Mouse (Mus musculus) c-Kit-negative CD71-positive TER-119-positive erythroid progenitor cells, embryonic 14.5 days (primary cell): Measurements from ENCODE around the gene Cabp7.
"Not testable (repeated sequence)": the region's sequence is repeated elsewhere in the genome, so short reads cannot be mapped to it uniquely, and the experiment has no call there.

Experiments used
- DNase-seq: peaks from one replicate; pipeline ENCODE4 v3.0.0-alpha.2; 2013; ENCODE audit warnings: low read depth, low spot score

Cabp7 gene

DNA sequence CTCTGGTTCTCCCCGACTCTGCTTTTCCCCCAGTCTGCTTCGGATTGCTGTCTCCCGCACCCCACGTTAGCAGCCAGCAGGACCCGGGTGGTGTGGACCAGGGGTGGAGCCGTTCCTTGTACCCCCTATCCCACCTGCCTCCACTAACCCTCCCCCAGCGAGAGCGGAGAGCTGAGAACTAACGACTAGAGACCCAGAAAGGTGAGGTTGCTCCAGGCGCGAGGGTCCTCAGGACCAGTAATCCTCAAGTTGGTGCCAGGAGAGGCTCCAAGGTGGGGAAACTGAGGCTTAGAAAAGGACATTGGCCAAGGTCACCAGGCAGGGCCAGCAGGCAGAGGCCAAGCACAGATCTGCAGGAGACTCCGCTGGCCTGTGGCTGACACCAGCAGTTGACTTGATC, 707 bp upstream of the Cabp7 start:
- DNase-seq: no peak

DNA sequence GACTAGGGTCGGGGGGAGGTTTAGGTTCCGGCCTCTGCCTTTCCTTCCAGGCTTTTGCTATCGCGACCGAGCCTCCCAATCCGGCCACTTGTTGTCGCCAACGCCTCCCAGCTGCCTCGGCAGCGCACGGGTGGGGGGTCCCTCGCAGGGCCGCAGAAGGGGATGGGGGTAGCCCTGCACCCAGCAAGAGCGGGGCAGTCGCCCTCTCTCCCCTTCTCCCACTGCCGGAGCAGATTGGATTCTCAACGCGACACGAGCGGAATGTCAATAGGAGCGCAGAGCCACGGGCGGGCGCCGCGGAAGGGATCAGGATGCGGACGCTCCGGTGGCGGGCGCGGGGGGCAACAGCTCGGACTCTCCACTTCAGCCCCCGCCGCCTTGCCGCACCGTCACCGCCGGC, 609 bp downstream of the Cabp7 start:
- no peak for DNase-seq

DNA sequence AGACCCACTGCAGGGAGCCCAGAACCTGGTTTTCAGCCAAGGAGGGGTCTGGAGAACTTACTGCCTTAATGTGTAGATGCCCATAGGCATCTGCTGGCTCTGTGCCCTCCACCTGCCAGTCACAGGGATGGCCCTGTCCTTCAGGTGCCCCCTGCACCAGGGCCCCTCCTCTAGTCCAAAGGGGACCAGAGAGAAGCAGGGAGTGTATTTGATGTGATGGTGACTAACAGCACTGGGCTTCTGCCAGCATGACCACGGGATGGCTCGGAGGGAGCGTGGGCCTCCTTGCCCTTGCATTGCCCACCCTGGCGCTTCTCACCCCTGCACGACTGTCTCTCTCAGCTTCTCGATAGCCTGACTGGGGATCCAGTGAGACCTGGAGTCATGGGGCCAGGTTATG, 1.9 kb downstream of the Cabp7 start:
- no peak for DNase-seq

DNA sequence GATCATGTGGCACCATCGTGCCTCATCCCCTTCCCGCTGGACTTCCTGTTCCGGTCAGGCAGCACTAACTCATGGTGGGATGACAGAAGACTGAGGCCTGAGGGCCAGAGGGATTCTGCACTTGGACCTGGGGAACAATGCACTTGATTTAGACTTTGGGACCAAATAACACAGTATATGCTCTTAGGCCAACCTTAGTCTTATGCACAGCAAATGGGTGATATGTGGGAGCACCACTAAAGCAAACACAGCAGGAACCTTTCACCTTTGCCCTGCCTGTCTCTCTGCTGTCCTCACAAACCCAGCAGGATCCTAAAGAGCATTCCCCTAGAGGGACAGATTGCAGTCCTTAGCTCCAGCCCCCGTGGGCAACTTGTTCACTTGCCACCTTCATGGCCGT, 5.8 kb downstream of the Cabp7 start:
- no peak for DNase-seq

DNA sequence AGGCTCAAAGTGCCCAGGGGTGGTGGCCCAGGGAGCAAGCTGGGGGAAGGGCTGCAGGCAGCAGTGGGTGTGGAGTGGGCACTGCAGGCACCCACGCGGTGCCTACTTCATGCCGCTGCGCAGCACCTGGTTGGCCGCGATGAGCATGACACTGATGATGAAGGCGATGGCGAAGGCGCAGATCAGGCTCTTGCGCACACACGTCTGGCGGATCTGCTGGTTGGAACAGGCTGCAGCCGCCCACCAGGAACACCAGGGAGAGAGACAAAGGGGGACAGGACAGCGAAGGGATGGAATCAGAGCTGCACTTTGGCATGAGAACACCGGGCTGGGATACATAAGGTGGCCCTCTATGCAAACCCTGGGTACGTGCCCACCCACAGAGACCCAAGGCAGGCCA, 7.9 kb downstream of the Cabp7 start:
- DNase-seq: no peak

DNA sequence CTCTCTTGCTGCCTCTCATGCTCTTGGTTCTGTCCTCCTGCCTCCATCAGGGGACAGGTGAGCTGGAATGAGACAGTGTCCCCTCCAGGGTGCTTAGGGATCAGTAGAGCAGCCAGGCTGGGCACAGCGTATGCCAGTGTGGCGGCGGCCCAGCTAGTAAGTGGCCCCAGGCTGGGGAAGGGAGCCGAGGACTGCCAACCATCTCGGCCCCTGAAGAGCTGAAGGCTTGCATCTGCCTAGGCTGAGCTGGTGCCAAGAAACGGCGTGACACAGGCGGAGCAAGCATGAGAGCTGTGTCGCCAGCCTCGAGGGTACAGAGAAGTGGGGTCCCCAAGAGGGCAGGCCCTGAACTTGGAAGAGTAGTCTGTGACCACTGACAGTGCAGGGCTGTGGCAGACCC, 8.9 kb downstream of the Cabp7 start:
- no peak for DNase-seq

DNA sequence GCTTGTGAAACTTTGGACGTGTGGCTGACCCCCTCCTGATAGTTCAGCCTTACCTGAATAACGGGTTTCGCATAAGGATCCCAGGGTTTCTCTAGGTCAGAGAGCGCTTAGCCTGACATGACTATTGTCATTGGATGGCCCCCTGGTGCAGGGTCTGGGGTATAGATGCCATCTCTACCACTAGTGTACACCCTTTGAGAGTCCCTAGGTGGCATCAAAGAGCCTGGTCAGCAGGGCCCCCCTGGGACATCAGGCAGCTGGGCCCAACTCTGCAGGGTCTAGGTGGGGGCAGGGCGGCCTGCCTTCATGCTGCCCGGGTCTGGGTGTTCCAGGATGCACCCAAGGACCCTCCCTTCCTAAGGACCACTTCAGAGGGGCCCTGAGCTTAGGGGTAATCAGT, 10.2 kb downstream of the Cabp7 start:
- no peak for DNase-seq

DNA sequence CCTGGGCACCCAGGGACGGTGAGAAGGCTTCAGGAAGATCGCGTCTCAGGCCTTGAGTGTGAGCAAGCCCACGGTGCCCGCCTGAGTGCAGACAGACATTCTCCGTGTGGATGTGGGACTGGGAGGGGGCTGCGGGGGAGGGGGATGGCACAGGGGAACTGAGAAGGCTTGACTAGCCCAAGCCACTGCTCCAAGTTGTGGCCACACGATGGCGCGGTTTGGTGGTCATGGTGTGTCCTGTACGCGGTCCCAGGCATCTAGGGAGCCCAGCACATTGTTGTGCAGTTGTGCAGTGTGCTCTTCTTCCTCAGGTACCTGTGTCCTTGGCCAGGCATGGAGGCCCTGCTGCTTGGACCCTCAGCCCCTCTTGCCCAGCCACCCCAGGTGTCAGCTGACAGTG, 12.4 kb downstream of the Cabp7 start:
- DNase-seq: no peak

DNA sequence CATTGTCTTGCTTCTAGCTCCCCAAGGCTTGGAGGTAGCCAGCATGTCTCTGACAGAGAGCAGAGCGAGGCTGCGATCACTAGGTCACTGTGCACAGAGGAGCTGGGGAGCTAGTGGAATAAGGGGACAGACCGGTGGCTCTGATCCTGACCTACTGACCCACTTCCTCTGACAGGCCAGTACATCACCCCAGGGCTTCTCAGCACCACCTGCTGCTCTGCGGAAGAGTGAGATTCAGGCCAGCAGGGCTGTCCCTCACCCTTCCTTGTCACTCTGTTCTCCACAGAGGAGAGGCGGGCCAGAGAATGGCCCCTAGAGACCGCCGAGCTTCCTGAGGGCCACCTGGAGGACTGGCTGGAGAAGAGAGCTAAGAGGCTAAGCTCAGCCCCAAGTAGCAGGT, 14.8 kb downstream of the Cabp7 start:
- no peak for DNase-seq

DNA sequence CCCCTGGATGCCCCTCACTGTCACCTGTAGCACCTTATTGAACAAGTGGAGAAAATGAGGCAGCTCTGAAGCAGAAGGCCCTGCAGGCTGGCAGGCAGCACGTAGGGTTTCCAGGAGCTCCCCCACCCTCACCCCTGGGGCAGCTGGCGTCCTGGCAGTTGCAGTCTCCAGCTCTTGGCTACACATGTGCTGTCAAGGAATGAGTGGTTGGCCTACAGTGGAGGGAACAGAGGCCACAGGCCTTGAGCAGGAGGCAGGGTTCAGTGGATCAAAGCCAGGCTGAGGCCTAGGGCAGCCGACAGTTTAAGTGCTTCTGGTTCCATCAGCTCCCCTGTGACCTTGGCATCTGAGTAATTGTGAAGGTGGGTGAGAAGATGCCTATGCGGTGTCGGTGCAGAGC, 15.7 kb downstream of the Cabp7 start:
- DNase-seq: no peak

DNA sequence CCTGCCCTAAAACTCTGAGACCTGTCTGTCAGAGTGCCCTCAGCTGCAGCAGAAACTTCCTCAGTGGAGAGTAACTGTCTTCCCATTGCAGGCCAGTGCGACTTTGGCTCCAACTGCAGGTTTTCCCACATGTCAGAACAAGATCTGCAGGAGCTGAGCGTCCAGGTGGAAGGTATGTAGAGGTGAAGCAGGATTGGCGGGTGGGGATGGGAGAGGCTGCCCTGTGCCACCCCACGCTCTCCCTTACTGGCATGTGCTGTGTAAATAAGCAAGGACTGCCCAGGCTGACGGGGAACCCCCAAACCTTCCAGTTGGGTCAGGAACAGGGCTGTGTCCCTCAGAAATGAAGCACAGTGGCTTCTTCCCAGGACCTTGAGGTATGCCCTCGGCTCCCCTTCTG, 16.5 kb downstream of the Cabp7 start:
- no peak for DNase-seq

DNA sequence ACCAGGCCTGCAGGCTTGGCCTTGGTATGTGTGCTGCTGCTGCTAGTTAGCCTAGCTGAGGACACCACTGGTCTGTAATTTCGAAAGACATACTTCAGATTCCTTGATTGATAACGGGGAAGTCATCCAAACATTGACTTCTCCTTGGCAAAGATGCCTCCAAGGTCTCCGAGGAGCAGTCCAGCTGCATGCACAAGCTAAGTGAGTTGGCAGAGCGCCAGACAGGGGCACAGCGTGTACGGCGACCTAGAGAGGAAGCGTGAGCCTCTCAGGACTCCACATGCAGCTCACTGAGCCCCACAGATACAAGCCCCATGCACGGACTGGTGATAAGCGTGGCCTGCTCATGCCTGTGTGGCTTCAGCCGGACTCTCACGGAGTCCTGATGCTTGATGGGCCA, 17.0 kb downstream of the Cabp7 start:
- DNase-seq: no peak

DNA sequence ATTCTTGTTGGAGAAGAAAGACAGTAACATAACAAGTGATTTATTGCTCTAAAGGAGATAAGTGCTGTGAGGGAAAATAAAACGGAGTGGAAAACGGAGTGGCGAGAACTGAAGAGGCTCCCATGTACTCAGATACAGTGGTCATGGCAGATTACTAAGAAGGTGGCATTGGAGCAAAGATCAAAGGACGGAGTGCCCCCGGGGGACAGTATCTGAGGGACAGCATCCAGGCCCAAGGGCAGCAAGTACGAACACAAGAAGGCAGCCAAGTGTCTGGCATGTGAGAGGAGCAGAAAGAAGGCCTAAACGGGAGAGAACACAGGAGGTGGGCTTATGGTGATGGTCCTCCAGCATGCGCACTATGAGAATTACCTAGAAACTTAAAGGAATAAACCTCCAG, 24.9 kb downstream of the Cabp7 start:
- DNase-seq: no peak

DNA sequence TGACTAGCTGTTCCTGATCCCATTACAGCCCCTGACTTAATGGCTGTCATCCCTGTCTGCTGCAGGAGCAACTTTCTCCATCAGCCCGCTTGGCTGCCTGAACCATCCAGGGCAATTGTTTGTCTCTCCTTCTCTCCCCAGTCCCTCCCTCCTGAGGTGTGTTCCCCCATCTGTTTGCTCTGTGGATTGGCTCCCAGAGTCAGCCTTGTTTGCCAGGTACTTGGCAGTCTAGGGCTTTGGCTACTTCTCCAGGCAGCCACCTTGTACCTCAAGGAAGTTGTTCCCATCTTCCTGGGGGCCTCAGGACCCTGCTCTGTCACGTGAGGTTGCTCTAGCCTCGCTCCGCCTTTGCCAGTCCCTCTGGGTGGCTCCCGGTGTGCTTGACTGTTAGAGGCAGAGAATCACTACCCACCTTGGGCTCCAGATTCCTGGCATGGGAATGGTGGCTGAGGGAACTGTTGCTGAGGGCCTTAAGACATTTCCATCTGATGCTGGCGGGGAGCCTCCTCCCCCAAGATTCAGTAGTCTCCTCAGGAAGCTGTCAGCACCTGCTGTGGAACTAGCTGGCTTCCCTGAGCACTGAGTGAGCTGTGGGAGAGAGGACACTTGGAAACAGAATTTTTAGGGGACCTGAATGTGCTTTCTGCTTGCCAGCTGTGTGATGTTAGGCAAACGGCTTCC, 25.5 kb downstream of the Cabp7 start:
- no peak for DNase-seq

DNA sequence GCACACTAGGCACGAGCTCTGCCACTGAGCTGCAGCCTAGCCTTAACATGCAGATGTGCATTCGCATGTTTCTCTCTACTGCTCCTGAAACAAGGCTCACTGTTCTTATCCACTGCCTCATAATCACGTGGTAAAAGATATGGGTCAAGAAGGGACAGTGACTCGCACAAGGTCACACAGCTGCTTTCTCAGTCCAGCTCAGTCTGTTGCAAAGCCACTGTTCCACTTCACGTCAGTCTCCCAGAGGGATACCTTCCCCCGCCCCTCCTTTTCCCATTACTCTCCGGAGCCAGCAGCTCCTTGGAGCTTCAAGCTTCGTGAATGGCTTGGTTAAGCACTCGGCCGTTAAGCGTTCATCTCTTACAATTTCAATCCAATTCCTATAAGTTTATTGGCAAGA, 26.2 kb downstream of the Cabp7 start:
- DNase-seq: no peak

DNA sequence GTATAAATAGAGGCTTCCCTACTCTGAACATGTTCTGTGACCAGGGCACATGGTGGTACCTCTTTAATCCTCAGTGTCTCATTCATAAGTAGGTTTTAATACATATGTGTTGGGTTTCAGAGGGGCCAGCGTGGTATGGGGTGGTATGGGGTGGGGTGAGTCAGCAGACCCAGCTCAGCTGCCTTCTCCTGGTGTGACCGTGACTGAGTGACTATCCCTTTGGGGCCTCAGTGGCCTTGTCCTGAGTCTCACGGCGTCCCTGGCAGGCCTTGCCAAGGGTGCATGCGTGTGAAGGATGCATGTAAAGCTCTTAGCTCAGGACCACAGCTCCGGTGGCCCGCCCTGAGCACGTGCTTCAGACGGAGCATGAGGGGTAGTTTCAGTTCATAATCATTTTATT, 26.6 kb downstream of the Cabp7 start:
- no peak for DNase-seq

DNA sequence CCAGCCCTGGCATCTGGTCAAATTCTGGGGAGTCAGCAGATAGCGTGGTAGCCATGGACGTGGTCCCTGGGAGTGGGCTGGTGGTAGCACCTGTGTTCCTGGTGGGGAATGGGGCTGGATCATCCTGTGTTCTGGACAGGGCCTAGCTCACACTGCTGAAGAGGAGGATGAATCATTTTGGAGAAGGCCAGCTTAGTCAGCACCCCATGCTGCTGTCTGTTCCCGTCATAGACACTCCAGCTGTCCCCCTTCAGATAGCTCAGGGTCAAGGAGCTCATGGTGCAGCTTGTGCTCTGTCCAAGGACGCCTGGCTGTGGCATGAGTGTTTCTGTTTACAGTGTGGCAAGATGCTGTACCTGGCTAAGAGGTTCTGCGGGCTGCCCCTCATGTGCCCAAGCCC, 28.0 kb downstream of the Cabp7 start:
- DNase-seq: no peak

DNA sequence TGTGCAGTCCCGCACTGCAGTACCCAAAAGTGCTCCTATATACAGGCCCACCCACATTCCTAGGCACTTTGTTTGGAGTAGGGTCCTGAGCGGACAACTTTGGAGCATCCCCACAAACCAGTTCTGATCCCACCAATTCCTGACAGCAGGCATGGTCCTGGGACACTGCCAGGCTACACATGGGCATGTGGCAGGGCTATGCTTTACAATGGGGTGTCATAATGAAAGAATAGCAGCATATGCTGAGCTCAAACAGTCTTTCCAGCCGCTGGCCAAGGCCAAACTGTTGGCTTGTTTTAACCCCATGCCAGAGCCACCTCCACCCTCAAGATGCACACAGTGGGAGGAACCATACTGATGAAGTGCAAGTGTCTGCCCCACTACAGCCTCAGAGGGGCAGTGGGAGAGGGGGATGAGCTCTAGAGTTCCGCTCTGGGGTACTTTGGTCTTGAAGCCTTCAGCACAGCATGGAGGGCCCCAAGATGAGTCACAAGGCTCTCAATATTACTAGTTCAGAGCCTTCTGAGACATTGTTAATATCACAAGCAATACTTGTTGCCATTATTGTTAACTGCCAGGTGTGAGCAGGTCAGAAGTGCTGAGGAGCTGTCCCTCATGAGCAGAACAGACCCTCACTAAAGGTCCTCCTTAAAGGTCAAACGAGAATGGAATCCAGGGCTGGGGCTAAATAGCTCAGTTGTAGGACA, 29.9 kb downstream of the Cabp7 start:
- no peak for DNase-seq

DNA sequence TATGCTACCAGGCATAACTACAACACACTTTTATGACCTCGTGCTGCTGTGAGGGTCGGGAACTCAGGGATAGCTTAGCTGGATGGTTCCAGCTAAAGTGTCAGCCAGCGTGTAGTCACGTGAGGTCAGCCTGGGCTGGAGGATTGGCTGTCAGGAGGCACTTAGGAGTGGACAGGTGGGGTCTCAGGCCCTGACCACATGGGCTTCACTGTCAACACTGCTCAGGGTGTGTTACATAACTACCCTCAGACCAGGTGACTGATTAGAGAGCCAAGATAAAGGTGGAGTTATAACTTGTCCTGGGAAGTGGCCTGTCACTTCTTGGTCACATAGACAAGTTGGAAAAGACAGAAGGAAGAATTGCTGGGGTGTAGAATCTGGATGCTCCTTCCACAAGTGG, 31.0 kb downstream of the Cabp7 start:
- no peak for DNase-seq

DNA sequence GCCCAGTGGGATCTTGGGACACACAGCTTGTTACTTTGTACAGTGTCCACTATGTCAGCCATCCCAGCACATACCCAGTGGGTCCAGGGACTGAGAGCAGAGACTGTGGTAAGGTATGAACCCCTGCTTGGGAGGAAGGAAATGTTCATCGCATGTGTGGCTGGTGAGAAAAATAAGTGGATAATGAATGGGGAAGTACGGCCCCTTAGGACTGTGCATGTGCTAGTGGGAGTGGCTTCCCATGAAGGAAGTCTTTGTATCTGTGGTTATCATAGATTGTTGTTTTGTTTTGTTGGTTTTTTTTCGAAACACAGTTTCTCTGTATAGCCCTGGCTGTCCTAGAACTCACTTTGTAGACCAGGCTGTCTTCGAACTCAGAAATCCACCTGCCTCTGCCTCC, 31.9 kb downstream of the Cabp7 start:
- no peak for DNase-seq

DNA sequence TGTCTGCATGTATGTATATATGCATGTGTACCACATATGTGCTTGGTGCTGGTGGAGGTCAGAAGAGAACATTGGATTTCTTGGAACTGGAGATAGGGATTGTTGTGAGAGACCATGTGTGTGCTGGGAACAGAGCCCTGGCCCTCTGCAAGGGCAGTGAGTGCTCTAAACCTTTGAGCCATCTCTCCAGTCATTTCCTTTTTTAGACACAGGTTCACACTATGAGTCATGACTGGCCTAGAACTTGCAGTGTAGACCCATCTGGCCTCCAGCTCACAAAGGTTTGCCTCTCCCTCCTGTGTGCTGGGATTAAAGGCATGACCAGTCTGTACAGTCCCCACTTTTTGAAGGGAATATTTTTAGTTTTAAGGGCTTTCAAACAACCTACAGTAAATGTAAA, 33.8 kb downstream of the Cabp7 start:
- DNase-seq: no peak

DNA sequence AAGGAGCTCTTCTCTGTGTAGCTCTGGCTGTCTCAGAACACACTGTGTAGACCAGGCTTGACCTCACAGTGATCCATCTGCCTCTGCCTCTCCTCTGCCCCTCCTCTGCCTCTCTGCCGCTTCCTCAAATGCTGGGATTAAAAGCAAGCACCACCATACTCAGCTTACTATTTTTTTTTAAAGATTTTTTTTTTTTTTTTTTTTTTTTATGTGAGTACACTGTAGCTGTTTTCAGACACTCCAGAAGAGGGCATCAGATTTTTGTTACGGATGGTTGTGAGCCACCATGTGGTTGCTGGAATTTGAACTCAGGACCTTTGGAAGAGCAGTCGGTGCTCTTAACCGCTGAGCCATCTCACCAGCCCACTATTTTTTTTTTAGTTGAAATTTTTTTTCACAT, 36.4 kb downstream of the Cabp7 start:
- DNase-seq: not testable (repeated sequence)

DNA sequence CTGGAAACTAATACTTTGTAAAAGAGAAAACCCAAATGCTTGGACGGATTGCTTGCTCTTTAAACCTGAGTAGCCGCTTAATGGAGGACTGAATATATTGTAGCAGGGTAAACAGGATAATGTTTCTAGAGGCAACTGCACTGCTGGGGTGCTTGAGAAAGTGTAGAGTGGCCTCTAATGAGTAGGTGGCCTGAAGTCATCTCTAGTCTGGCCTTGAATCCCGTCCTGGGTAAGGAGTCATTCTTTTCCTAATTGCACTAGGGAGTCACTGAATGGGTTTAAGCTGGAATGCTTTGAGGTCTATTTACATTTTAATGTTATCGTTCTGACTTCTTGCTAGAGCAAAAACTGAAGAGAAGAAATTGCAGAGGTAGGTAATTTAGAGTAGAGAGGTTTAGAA, 41.4 kb downstream of the Cabp7 start:
- DNase-seq: no peak
